Mouse (Mus musculus) myocyte (in vitro differentiated cells): ENCODE results near the gene Cyp2b19. TPM values are rescaled to one million over a fixed set of nuclear protein-coding genes. Genes with fewer than 3 reads are reported as not detected.

Source experiments
- H3K27me3 ChIP-seq: one replicate; pipeline ENCODE4 v1.6.1; 2011; ENCODE audit not compliant: control insufficient read depth, insufficient read depth, insufficient read length
- H3K36me3 ChIP-seq: one replicate; pipeline ENCODE4 v1.6.1; 2011; ENCODE audit not compliant: control insufficient read depth, insufficient read depth
- H3K4me2 ChIP-seq: one replicate; pipeline ENCODE4 v1.6.1; 2011; ENCODE audit warnings: low read depth, control low read depth
- H3K4me3 ChIP-seq: one replicate; pipeline ENCODE4 v1.5.1; 2011; ENCODE audit warnings: mild to moderate bottlenecking, control low read depth, moderate library complexity
- H3K79me2 ChIP-seq: one replicate; pipeline ENCODE4 v1.6.1; 2011; ENCODE audit not compliant: control insufficient read depth, insufficient read depth
- H3ac ChIP-seq: one replicate; pipeline ENCODE4 v1.6.1; 2011; ENCODE audit not compliant: control insufficient read depth, insufficient read length
- CEBPB ChIP-seq: IDR thresholded peaks from 2 replicates; pipeline ENCODE4 v1.6.1; 2011; ENCODE audit warnings: mild to moderate bottlenecking, moderate library complexity; ENCODE audit not compliant: poor library complexity, insufficient read depth, severe bottlenecking
- E2F4 ChIP-seq: IDR thresholded peaks from one replicate; pipeline ENCODE4 v1.6.1; 2011; ENCODE audit warnings: mild to moderate bottlenecking, control low read depth, moderate library complexity; ENCODE audit not compliant: insufficient read depth
- MYOG ChIP-seq, 3 experiments: IDR thresholded peaks; one replicate each; pipeline ENCODE4 v1.6.1; 2011; ENCODE audit warnings: control low read depth in 2 of 3, low read depth in 2 of 3, mild to moderate bottlenecking in 2 of 3; ENCODE audit not compliant: insufficient read length in 2 of 3, control insufficient read depth in 1 of 3, insufficient read depth in 1 of 3
- POLR2AphosphoS2 ChIP-seq: IDR thresholded peaks from one replicate; pipeline ENCODE4 v1.6.1; 2011; ENCODE audit warnings: low read depth, control low read depth; ENCODE audit not compliant: insufficient read length
- SRF ChIP-seq: IDR thresholded peaks from one replicate; pipeline ENCODE4 v1.6.1; 2011; ENCODE audit warnings: low read depth; ENCODE audit not compliant: control insufficient read depth, insufficient read length
- TCF3 ChIP-seq: IDR thresholded peaks from one replicate; pipeline ENCODE4 v1.6.1; 2011; ENCODE audit warnings: low read depth, control low read depth; ENCODE audit not compliant: insufficient read length
- polyA plus RNA-seq: library from polyadenylated mRNA; unstranded; fragments of >200 nt; fragmentation: generic; extraction: Trizol; gene quantifications from one replicate; pipeline ENCODE4 v1.2.1, GENCODE M21; 2012; ENCODE audit warnings: missing spikeins

Gene Cyp2b19
- polyA plus RNA-seq, 1 experiment = not detected

DNA sequence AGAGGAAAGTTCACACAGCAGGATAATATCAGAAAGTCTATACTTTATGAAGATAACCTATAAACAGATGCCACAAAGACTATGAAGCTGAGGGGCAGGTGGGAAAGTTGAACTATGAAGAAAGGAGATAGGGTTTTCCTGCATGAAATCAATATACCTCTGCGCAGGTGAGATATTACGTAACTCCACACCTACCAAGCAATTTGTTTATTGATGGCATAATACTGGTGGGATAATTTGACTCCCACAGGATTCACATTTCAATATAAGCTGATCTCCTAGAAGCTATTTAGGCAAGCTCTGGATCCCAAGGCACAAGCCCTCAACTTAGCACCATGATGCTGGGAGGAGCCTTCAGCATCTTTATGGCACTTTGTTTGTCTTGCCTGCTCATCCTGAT, 51.6 kb downstream of the Cyp2b19 start, which contains the start of gene Cyp2g1:
Gene Cyp2g1, plus strand, starts transcription at position 301 of the 400 bp plus-strand sequence.
- TF ChIP-seq MYOG (IDR thresholded peaks at IDR 0.05; ENCODE audit: control insufficient read depth in 1 of 3, insufficient read depth in 1 of 3, insufficient read length in 2 of 3, low read depth in 2 of 3) (no peak), SRF (no peak), TCF3 (no peak), POLR2AphosphoS2 (no peak), E2F4 (no peak), CEBPB (no peak)

More for the DNA sequence above, 51.6 kb downstream of the Cyp2b19 start, which contains the start of gene Cyp2g1:
- Histone ChIP-seq H3K4me3 (no peak within 1 kb of the TSS), H3K27me3 (no peaks in the 10 kb centered on the region), H3K36me3 (no peaks in the 10 kb centered on the region), H3K4me2 (no peak within 1 kb of the TSS), H3ac (no peak within 1 kb of the TSS), H3K79me2 (no peaks in the 10 kb centered on the region)

Other genes with a start within 250 kb of the Cyp2b19 start
- gene Nlrp9a, start 222.1 kb upstream of the Cyp2b19 start, polyA plus RNA-seq = not detected
- gene Vmn1r185, start 138.7 kb upstream of the Cyp2b19 start, polyA plus RNA-seq = not detected
- gene Cyp2b23, start 70.7 kb upstream of the Cyp2b19 start, polyA plus RNA-seq = not detected
- gene Cyp2g1, start 51.8 kb downstream of the Cyp2b19 start, polyA plus RNA-seq = not detected
- gene Cyp2a5, start 78.2 kb downstream of the Cyp2b19 start, polyA plus RNA-seq = not detected
- gene Cyp2a22, start 182.2 kb downstream of the Cyp2b19 start, polyA plus RNA-seq = not detected